Mouse (Mus musculus) embryonic stem cell, embryonic (primary cell): ENCODE results near the gene Gsc2.

ENCODE experiments used
- CTCF ChIA-PET, 4 experiments: fragments of 300-600 bp in 2 of 4; fragments of 350-600 bp in 2 of 4; sonication (Branson Sonifier 250); formaldehyde crosslinking; loops; one replicate each; lab custom pipeline; 2022; ENCODE audit warnings: inconsistent platforms in 2 of 4; lab: Charles Lee
- POLR2A ChIA-PET, 4 experiments: fragments of 300-600 bp in 2 of 4; fragments of 350-600 bp in 2 of 4; sonication (Branson Sonifier 250); formaldehyde crosslinking; loops; one replicate each; lab custom pipeline; 2022; ENCODE audit warnings: antibody characterized with exemption in 4 of 4, inconsistent platforms in 1 of 4; lab: Charles Lee

Gene Gsc2

GRCm38 (mm10) chr16:17931906-17932460, 17.1 kb upstream of the Gsc2 start:
- POLR2A ChIA-PET, result interaction anchor here in 3 of 4 experiments (0.9 to 11.3 kb wide), 4 partner anchors 10 to 40 kb away, joined by 3 to 180 read pairs (median 47); partner anchors contain the start of genes Ess2 (in 1 of the 3), Gm20518 (in 1 of the 3) and Gsc2 (in 1 of the 3)
- CTCF ChIA-PET, result no interaction called here

DNA sequence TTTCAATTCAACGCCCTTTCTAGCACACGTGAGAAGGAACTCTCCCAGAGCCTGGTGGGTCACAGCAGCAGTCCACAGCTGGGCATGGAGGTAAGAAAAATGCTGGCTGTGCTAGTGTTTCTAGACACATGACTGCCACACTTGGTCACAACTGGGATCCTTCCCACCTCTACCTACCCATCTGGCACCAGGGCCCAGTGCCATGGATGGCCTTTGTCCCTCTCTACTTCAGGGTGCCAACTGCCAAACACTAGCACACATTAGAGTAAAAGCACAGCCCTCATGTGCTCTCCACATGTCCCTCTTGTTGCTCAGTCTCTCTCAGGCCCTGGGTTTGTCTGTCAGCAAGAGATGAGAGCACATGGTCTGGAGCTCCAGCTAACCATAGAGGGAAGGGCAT, 14.8 kb upstream of the Gsc2 start:
- CTCF ChIA-PET, result interaction anchor here (0.7 to 4.1 kb wide), 16 partner anchors 9 to 514 kb away, joined by 3 to 61 read pairs (median 11); partner anchors contain the start of genes Dgcr6 (in 1 of the 4) and Gsc2 (in 1 of the 4)
- POLR2A ChIA-PET, result interaction anchor here in 3 of 4 experiments (0.6 to 11.3 kb wide), 58 partner anchors 8 to 818 kb away, joined by 3 to 180 read pairs (median 8); partner anchors contain the start of genes Gm20518 (in 3 of the 3), Gsc2 (in 3 of the 3), Ess2 (in 2 of the 3) and Dgcr2 (in 1 of the 3)

DNA sequence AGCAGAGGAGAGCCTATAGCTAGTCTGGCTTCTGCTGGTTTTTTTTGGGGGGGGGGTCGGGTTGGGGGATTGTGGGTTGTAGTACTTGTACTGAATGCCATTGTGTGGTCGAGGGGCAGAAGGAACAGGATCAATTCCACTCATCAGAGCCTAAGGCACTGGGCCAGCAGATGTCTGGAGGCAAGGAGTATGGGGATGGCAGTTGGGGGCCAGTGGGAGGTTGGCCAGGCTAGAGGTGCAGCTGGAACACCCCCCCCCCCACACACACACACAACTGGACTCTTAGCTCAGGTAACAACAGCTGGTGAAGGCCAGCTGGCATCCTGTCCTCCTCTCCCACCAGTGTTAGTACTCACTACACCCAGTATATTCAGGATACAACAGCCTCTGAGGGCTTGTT, 14.4 kb upstream of the Gsc2 start:
- ChIA-PET CTCF (interaction anchor here (0.6 to 4.1 kb wide), 32 partner anchors 9 to 689 kb away, joined by 3 to 61 read pairs (median 7); partner anchors contain the start of genes Dgcr6 (in 3 of the 4), Ess2 (in 1 of the 4), Gm20518 (in 1 of the 4) and Gsc2 (in 1 of the 4)), POLR2A (interaction anchor here in 3 of 4 experiments (0.6 to 11.3 kb wide), 91 partner anchors 8 to 817 kb away, joined by 3 to 180 read pairs (median 6); partner anchors contain the start of genes Ess2 (in 3 of the 3), Gm20518 (in 3 of the 3), Gsc2 (in 3 of the 3) and Dgcr6 (in 2 of the 3))

DNA sequence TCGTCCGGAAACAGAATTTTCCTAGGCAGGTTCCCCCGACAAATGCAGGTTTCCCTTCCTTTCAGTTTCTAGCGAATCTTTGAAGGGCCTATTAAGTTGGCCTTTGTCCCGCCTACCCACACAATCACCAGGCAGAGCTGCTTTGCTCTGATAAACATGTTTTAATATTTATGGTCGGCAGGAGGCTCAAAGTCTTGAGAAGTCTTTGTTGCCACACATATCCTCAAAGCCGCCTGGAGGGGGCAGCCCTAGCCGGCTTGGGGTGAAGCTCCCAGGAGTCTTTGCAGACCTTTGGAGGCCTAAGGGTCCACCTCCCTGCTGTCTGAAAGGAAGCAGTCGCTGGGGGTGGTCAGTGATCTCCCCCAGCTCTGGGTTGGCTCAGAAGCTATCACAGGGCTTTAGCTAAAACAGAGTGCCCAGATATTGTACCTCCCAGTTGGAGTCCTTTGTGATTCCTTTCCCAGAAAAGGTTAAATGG, 13.8 kb upstream of the Gsc2 start:
- POLR2A ChIA-PET, result interaction anchor here in 3 of 4 experiments (0.6 to 11.3 kb wide), 107 partner anchors 7 to 696 kb away, joined by 3 to 180 read pairs (median 5); partner anchors contain the start of genes Dgcr6 (in 3 of the 3), Ess2 (in 3 of the 3), Gm20518 (in 3 of the 3) and Gsc2 (in 3 of the 3)
- CTCF ChIA-PET, result interaction anchor here (0.6 to 4.1 kb wide), 36 partner anchors 8 to 690 kb away, joined by 3 to 61 read pairs (median 7); partner anchors contain the start of genes Dgcr6 (in 3 of the 4), Ess2 (in 1 of the 4), Gm20518 (in 1 of the 4) and Gsc2 (in 1 of the 4)

GRCm38 (mm10) chr16:17928087-17928580, 13.3 kb upstream of the Gsc2 start, which contains the start of gene Slc25a1:
Slc25a1 (minus strand) TSS chr16:17928219.
- CTCF ChIA-PET, result interaction anchor here in 3 of 4 experiments (0.6 to 4.1 kb wide), 36 partner anchors 8 to 370 kb away, joined by 3 to 61 read pairs (median 6); partner anchors contain the start of genes Dgcr6 (in 3 of the 3), Ess2 (in 2 of the 3), Gm20518 (in 1 of the 3) and Gsc2 (in 1 of the 3)

DNA sequence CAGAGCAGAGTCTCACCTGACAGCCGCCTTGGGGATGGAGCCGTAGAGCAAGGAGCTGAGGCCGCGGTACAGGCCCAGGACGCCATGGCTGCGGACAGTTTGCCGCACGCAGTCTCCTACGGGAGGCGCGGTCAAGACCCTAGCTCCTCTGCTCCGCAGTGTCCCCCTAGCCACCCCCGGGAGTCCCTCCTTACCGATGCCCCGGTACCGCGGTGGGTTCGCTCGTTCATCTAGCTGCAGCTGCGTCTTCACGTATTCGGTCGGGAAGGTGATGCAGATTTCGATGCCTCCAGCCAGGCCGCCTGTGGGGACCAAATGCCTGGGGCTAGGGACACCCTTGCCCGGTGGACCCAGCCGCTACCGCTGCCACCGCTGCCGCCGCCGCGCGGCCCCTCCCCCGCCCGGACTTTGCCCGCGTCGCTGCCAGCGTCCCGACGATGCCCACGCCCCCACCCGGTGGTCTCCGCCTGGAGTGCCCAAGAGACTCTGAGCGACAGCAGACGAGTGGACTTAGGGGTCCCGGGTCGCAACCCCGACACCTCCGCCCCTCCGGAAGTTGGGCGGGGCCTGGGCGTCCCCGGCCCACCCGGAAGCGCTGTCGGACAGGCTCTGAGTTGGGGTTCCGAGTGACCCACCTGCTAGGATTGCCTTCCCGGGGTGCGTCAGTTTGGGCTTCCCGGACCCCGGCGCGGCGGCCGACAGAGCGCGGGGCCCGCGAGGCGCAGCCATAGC, 12.7 kb upstream of the Gsc2 start:
- ChIA-PET POLR2A (interaction anchor here in 3 of 4 experiments (0.6 to 11.3 kb wide), 72 partner anchors 8 to 522 kb away, joined by 3 to 180 read pairs (median 6); partner anchors contain the start of genes Ess2 (in 3 of the 3), Gm20518 (in 3 of the 3), Gsc2 (in 3 of the 3) and Dgcr6 (in 2 of the 3)), CTCF (interaction anchor here in 3 of 4 experiments (0.6 to 4.1 kb wide), 26 partner anchors 7 to 283 kb away, joined by 3 to 61 read pairs (median 7); partner anchors contain the start of genes Ess2 (in 2 of the 3), Dgcr6 (in 1 of the 3), Gm20518 (in 1 of the 3) and Gsc2 (in 1 of the 3))

More at GRCm38 (mm10) chr16:17928087-17928580, 13.3 kb upstream of the Gsc2 start, which contains the start of gene Slc25a1:
- POLR2A ChIA-PET, result interaction anchor here in 3 of 4 experiments (0.6 to 11.3 kb wide), 100 partner anchors 9 to 522 kb away, joined by 3 to 180 read pairs (median 5); partner anchors contain the start of genes Dgcr6 (in 3 of the 3), Ess2 (in 3 of the 3), Gm20518 (in 3 of the 3) and Gsc2 (in 3 of the 3)

DNA sequence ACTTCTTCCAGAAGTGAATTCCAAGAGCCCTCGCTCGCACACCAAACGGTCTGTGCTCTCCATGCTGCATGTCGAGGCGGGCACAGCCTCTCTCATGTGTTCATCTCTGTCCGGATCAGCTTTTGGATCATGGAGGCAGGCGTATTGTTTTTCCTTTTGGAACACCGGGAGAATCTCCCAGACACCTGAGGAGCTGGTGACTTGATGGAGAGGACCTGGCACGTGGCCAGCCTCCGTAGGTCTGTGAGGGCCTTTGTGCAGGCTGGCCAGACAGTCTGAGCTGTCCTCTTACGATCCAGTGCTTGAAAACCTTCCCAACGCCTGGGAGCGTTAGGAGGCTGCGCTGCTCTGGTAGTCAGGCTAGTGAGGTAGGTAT, 7.3 kb upstream of the Gsc2 start:
- ChIA-PET POLR2A (interaction anchor here (0.6 to 13.2 kb wide), 65 partner anchors 4 to 425 kb away, joined by 3 to 180 read pairs (median 4); partner anchors contain the start of genes Ess2 (in 3 of the 4), Ranbp1 (in 3 of the 4), Trmt2a (in 3 of the 4) and Gm20518 (in 2 of the 4)), CTCF (interaction anchor here (0.6 to 3.1 kb wide), 27 partner anchors 7 to 340 kb away, joined by 3 to 24 read pairs (median 5); partner anchors contain the start of genes Ess2 (in 2 of the 4), Dgcr6 (in 1 of the 4), Gm20518 (in 1 of the 4) and Prodh (in 1 of the 4))

DNA sequence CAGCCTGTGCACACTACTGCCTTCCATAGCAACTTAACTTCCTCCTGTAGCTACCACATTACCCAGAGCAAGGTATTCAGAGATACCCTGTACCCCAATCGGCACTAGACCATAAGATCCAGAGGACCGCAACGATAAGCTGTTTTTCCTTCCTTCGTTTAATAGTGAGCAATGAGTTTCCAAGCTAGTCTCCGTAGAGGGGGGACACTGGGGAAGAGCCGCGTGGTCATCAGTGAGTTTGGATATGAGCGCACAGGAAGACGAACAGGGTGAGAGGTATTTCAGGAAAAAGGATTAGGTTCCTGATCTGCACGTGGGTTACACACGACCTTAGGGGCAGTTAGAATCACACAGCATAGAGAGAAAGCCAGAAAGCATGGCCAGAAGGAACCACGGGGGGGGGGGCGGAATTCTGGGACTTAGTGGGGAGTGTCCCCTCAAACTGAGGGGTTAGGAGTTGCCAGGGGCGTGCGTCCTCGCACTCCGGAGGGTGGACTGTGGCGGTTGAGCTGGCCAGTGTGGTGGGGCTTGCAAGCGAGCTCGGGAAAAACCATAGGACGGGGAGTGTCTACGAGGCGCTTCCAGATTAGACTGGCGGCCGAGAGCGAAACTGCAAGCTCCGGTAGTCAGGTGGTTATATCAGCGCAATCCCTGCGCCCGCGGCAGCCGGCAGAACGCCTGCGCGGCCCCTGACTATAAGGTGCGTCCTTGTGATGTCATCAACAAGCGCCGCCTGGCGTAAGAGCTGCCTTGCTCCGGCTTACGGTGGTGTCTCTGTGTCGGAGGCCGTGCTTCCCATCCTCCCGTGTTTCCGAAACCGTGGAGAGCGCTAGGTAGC, 6.7 kb upstream of the Gsc2 start:
- CTCF ChIA-PET, result interaction anchor here (0.6 to 3.1 kb wide), 29 partner anchors 8 to 339 kb away, joined by 3 to 24 read pairs (median 5); partner anchors contain the start of genes Ess2 (in 2 of the 4), Dgcr6 (in 1 of the 4), Gm20518 (in 1 of the 4) and Prodh (in 1 of the 4)
- POLR2A ChIA-PET, result interaction anchor here (0.6 to 13.2 kb wide), 83 partner anchors 5 to 470 kb away, joined by 3 to 180 read pairs (median 4); partner anchors contain the start of genes Ess2 (in 3 of the 4), Ranbp1 (in 3 of the 4), Trmt2a (in 3 of the 4) and Gm20518 (in 2 of the 4)

DNA sequence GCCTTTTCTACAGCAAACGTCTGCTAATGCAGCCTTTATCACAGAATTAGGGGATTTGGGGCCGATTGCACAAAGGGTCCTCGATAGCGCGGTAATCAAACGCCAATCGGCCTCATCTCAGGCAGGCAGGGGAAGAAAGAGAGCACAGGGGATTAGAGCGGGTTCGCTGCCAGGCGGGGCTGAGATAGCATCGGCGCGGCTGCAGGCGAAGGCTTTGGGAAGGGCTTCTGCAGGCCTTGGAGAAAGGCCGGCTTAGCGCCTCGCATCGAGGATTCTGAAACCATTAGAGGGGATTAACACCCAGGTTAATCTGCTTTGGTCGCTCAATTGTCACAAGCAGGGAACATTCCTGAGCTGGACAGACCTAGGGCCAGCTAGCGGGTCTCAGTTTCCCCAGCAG, 5.7 kb upstream of the Gsc2 start:
- CTCF ChIA-PET, result interaction anchor here in 3 of 4 experiments (1.4 to 3.1 kb wide), 8 partner anchors 8 to 132 kb away, joined by 5 to 24 read pairs (median 8); partner anchors contain the start of genes Dgcr6 (in 1 of the 3), Ess2 (in 1 of the 3) and Slc25a1 (in 1 of the 3)
- POLR2A ChIA-PET, result interaction anchor here in 3 of 4 experiments (0.5 to 13.2 kb wide), 31 partner anchors 4 to 328 kb away, joined by 3 to 180 read pairs (median 5); partner anchors contain the start of genes Ess2 (in 2 of the 3), Gm20518 (in 2 of the 3), Ranbp1 (in 2 of the 3) and Trmt2a (in 2 of the 3)

- ChIA-PET CTCF (interaction anchor here (0.6 to 3.3 kb wide), 17 partner anchors 9 to 167 kb away, joined by 3 to 24 read pairs (median 5); partner anchors contain the start of genes Slc25a1 (in 2 of the 4) and Gm20518 (in 1 of the 4)), POLR2A (interaction anchor here (0.6 to 13.2 kb wide), 25 partner anchors 8 to 348 kb away, joined by 3 to 180 read pairs (median 6); partner anchors contain the start of genes Gm20518 (in 3 of the 4), Slc25a1 (in 3 of the 4) and Prodh (in 1 of the 4))
Observed at GRCm38 (mm10) chr16:17911052-17911595, 3.7 kb downstream of the Gsc2 start, which contains the start of gene Ess2. Ess2 (minus strand) TSS chr16:17911348.

- CTCF ChIA-PET, result no interaction called here
- POLR2A ChIA-PET, result interaction anchor here in 1 of 4 experiments (1.2 to 1.6 kb wide), 3 partner anchors 9 to 32 kb away, joined by 3 read pairs; no protein-coding TSS in a partner anchor
Observed at GRCm38 (mm10) chr16:17898462-17898861, 16.4 kb downstream of the Gsc2 start, which contains the start of the genes Dgcr2 and Tssk2. Dgcr2 (minus strand) TSS chr16:17898562. Tssk2 (plus strand) TSS chr16:17898637.

GRCm38 (mm10) chr16:17896091-17896490, 18.8 kb downstream of the Gsc2 start:
- POLR2A ChIA-PET, result interaction anchor here in 2 of 4 experiments (0.6 to 2.4 kb wide), 8 partner anchors 10 to 549 kb away, joined by 3 to 8 read pairs (median 4); partner anchors contain the start of genes Gsc2 (in 1 of the 2) and Slc25a1 (in 1 of the 2)
- CTCF ChIA-PET, result no interaction called here

GRCm38 (mm10) chr16:17893923-17894322, 20.9 kb downstream of the Gsc2 start, which contains the start of gene Tssk1:
Tssk1 (plus strand) TSS chr16:17894223.
- ChIA-PET POLR2A (interaction anchor here in 2 of 4 experiments (0.6 to 2.4 kb wide), 4 partner anchors 9 to 195 kb away, joined by 3 to 8 read pairs (median 6); no protein-coding TSS in a partner anchor), CTCF (no interaction called here)

DNA sequence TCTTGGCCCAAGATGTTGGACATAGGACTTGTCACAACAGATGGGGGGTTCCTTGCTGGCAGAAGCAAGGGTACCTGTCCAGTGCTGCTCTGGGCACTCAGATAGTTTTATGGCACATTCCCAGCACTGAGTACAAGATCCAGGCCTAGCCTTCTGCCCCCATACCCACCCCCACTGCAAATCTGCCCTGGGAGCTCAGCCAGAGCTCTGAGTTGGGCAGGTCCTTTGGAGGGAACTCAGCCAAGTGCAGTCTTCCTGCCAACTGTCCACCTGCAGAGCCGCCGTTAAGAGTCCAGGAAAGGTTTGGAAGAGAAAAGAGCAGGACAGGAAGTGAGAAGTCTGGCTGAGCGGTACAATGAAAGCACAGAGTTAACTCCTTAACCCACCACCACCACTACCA, 22.3 kb downstream of the Gsc2 start:
- CTCF ChIA-PET, result interaction anchor here in 2 of 4 experiments (1.4 to 2.8 kb wide), 7 partner anchors 36 to 318 kb away, joined by 4 to 14 read pairs (median 5); partner anchors contain the start of gene Slc25a1 (in 1 of the 2)
- POLR2A ChIA-PET, result interaction anchor here (1.1 to 4.6 kb wide), 43 partner anchors 7 to 362 kb away, joined by 3 to 52 read pairs (median 7); partner anchors contain the start of genes Ess2 (in 3 of the 4), Slc25a1 (in 3 of the 4), Gsc2 (in 1 of the 4) and Thap7 (in 1 of the 4)
